Mouse (Mus musculus) gastrocnemius, adult 2 months (tissue): ENCODE data around the gene Adgrl3. TPM values are rescaled to one million over a fixed set of nuclear protein-coding genes. Genes with fewer than 3 reads are reported as not detected.

Experiments used
- DNase-seq: peaks from one replicate; pipeline ENCODE4 v3.0.0; 2022
- H3K27ac ChIP-seq: fragments of 200-600 bp; 2 replicates; pipeline ENCODE4 v1.8.1; 2022; ENCODE audit warnings: mild to moderate bottlenecking
- H3K4me3 ChIP-seq: fragments of 200-600 bp; 2 replicates; pipeline ENCODE4 v1.8.1; 2022; ENCODE audit warnings: mild to moderate bottlenecking, moderate library complexity
- CTCF ChIP-seq: fragments of 200-600 bp; IDR thresholded peaks from 2 replicates; pipeline ENCODE4 v1.8.1; 2022; ENCODE audit warnings: antibody characterized with exemption, mild to moderate bottlenecking, moderate library complexity
- intact Hi-C: fragments of 180-260 bp; cut with DNase I; formaldehyde crosslinking; loops from one replicate; pipeline ENCODE4 v1.15.1; 2025
- microRNA-seq: library from miRNA; unstranded; fragments of <30 nt; microRNA quantifications from one replicate; pipeline ENCODE4 v1.2.0, GENCODE M21; 2021
- total RNA-seq, 2 experiments: library from RNA; stranded (reverse); gene quantifications; 2 replicates each; pipeline ENCODE4 v1.2.3; 2021

Gene Adgrl3
- total RNA-seq, 2 experiments from 2014 or later: 0.51 to 0.73 TPM

DNA sequence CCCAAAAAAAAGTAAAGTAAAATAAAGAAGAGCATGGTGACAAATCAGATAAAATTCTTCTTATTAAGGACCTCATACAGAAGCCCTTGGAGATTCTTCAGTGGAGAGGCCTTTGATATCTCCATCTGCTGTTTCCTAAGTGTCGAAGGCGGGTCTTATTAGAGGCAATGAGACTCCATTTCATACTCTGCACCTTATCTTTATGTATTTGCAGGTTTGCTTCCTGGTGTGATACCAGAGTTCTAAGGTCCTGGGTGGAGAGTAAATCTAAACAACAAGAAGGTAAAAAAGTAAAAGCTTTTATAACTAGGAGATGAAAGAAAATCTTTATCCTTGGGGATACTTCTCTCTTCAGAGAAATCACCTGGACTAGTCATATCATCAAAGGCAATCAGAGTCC, 817.9 kb downstream of the Adgrl3 start:
- H3K27ac ChIP-seq: no peak overlapping the region
- no peak for DNase-seq
- intact Hi-C loops: no loop called here

DNA sequence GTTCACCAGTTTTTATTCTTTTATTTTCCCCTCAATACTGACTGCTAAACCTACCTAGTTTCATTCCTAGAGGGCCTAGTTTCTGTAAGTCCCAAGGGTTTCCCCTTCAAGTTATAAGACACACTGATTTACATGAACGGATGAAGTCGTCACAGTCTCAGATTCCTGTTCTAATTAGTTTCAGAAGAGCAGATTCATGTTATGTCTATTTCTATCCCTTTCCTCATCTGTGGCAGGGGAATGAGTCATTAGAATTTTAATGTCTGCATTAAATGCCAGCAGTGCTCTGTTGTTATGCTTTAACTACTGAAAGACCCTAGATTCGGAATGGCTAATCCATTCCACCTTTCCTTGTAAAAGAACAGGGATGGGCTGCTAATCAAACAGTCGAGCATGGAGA, 823.9 kb downstream of the Adgrl3 start:
- intact Hi-C loops: no loop called here
- H3K4me3 ChIP-seq: no peak overlapping the region
- DNase-seq: no peak
- H3K27ac ChIP-seq: no peak overlapping the region
- no peak for TF ChIP-seq CTCF

More for the DNA sequence above, 817.9 kb downstream of the Adgrl3 start:
- TF ChIP-seq CTCF: no peak
- no peak overlapping the region for H3K4me3 ChIP-seq

DNA sequence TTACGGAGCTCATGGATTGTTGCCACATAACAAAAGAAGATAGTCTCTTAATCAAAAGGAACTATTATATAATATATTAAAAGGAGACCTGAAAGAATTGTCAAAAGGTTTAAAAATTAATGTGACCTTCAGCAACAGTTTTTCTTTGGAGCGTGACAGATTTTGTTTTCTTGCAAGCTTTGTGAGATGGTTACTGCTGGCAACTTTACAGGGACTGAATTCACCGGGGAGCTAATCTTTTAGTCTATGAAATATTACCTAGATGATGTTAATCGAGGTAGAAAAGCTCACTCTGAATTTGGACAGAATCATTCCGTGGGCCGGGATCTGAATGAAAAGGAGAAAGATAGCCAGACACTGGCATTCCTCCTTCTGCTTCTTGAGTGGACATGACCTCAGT, 850.4 kb downstream of the Adgrl3 start:
- intact Hi-C loops: no loop called here
- H3K27ac ChIP-seq: no peak overlapping the region
- TF ChIP-seq CTCF: no peak
- no peak overlapping the region for H3K4me3 ChIP-seq
- DNase-seq: no peak

Small RNAs within 50 kb of the gene (microRNA-seq; reads per million reads assigned to microRNA genes)
- not detected for gene Gm22048
